8 mouse cellular contexts compared by ENCODE assay signal in genomic region chr3:52100926-52101325, GRCm38 (mm10). TPM values are rescaled to one million over a fixed set of nuclear protein-coding genes. Genes with fewer than 3 reads are reported as not detected.
A peak's percentile ranks its signal among the peaks of the same experiment; 100 is the strongest.
DNase-seq lines count a peak whose midpoint lies in the region; ATAC-seq and TF ChIP-seq lines count a peak whose summit lies in the region.

No protein-coding gene starts in this region.

- H3K36me3 ChIP-seq in heart, embryonic 14.5 days (ENCODE audit: control insufficient read depth, insufficient read depth, low read length) = no peaks in the 10 kb centered on the region
- no peaks in the 10 kb centered on the region for H3K36me3 ChIP-seq in hindbrain, embryonic 12.5 days
- no peaks in the 10 kb centered on the region for H3K36me3 ChIP-seq in macrophage (ENCODE audit: inconsistent target)

- peak overlapping the region; percentile 82 for H3K9ac ChIP-seq in heart, embryonic 14.5 days (ENCODE audit: low read length)
- peak overlapping the region; percentile 90; the same call in 1 of the 2 replicates for H3K9ac ChIP-seq in hindbrain, embryonic 12.5 days

- no peaks in the 10 kb centered on the region for H3K79me2 ChIP-seq in macrophage (ENCODE audit: inconsistent target)

- TF ChIP-seq POLR2A in brain, embryonic 14.5 days (IDR thresholded peaks at IDR 0.05; ENCODE audit: borderline replicate concordance, extremely low read depth, insufficient read depth, insufficient read length, poor library complexity, severe bottlenecking) = no peak

- intact Hi-C loops in heart, postnatal 36 days (cut with DNase I) = loop anchor here (2.0 to 5.0 kb wide), 4 partner anchors 30 to 539 kb away; partner anchors contain the start of gene Setd7

- H3K4me1 ChIP-seq in heart, embryonic 14.5 days (ENCODE audit: control insufficient read depth in 2 of 2, insufficient read depth in 2 of 2, low read length in 2 of 2) = peaks cover 0 to 7% of the 10 kb centered on the region in 2 experiments; a peak in 2 of 4 replicates
- peaks cover 7% of the 10 kb centered on the region; the same call in 1 of the 2 replicates for H3K4me1 ChIP-seq in hindbrain, embryonic 12.5 days

- peak overlapping the region; percentile 98 for H3K4me2 ChIP-seq in heart, embryonic 14.5 days (ENCODE audit: low read length)
- H3K4me2 ChIP-seq in hindbrain, embryonic 12.5 days (replicated peaks) = peak overlapping the region; percentile 83

- 43% methylated on average over 9 of the region's 9 CpGs for WGBS in heart, embryonic 14.5 days
- 46% methylated on average over 9 of the region's 9 CpGs for WGBS in hindbrain, embryonic 12.5 days
- WGBS in macrophage (ENCODE audit: missing documents) = 78% methylated on average over 9 of the region's 9 CpGs

- no peak for ATAC-seq in heart, embryonic 14.5 days (ENCODE audit: insufficient number of reproducible peaks, insufficient read depth, low FRiP score, low read depth)
- ATAC-seq in hindbrain, embryonic 12.5 days (ENCODE audit: low FRiP score) = no peak
- no peak for ATAC-seq in megakaryocyte, adult 5-6 weeks (ENCODE audit: poor library complexity, severe bottlenecking)

- TF ChIP-seq CTCF in brain, embryonic 14.5 days (IDR thresholded peaks at IDR 0.05; ENCODE audit: borderline replicate concordance, extremely low read depth, insufficient read depth, insufficient read length) = no peak

- H3K9me3 ChIP-seq in heart, embryonic 14.5 days (ENCODE audit: control insufficient read depth, low read length) = no peaks in the 10 kb centered on the region
- H3K9me3 ChIP-seq in hindbrain, embryonic 12.5 days (replicated peaks) = no peaks in the 10 kb centered on the region

- H3K27ac ChIP-seq in heart, embryonic 14.5 days (replicated peaks in 1 of 2; ENCODE audit: control insufficient read depth in 1 of 2, insufficient read depth in 1 of 2, low read depth in 2 of 2, low read length in 2 of 2) = peak overlapping the region in 1 of 2 experiments; percentile 99; a peak in 1 of 4 replicates
- peak overlapping the region; percentile 99 for H3K27ac ChIP-seq in hindbrain, embryonic 12.5 days
- H3K27ac ChIP-seq in macrophage = 0 out of 2 replicates have a peak overlapping the region, but pooled peaks have one; percentile 84

- H3K27me3 ChIP-seq in heart, embryonic 14.5 days (ENCODE audit: control insufficient read depth, insufficient read depth, low read length) = no peaks in the 10 kb centered on the region
- no peaks in the 10 kb centered on the region for H3K27me3 ChIP-seq in hindbrain, embryonic 12.5 days

- DNase-seq in heart, postnatal 36 days = no peak
- peak; percentile 66 for DNase-seq in brain, embryonic 14.5 days (ENCODE audit: low read depth)
- no peak for DNase-seq in adrenal gland, adult 2 months
- DNase-seq in adrenal gland, postnatal 4 days (ENCODE audit: low spot score in 2 of 2) = no peak

- H3K4me3 ChIP-seq in heart, embryonic 14.5 days (ENCODE audit: control insufficient read depth in 1 of 2, insufficient read depth in 1 of 2, low read depth in 1 of 2, low read length in 2 of 2) = peak overlapping the region in 1 of 2 experiments; percentile 62; a peak in 1 of 4 replicates
- peak overlapping the region; percentile 88 for H3K4me3 ChIP-seq in hindbrain, embryonic 12.5 days
- no peak overlapping the region for H3K4me3 ChIP-seq in macrophage (ENCODE audit: inconsistent target)

RNA-seq across cellular contexts. Expression of gene Maml3, which starts 4.0 kb away (rescaled TPM):
- 2.8 and 2.9 TPM in 2 replicates for polyA plus RNA-seq in heart, embryonic 14.5 days (2014; fragmentation: Nextera tagmentation; extraction: Ambion mirVana)
- 1 to 10 TPM; 1.8 to 5.0 TPM for total RNA-seq in heart, postnatal 36 days (2021)
- polyA plus RNA-seq in brain, embryonic 14.5 days (2012; rRNA removed) = 5.5 and 12.7 TPM in 2 replicates
- polyA plus RNA-seq in hindbrain, embryonic 12.5 days (2016; fragmentation: Nextera tagmentation; extraction: Ambion mirVana) = 8.3 and 8.9 TPM in 2 replicates
- total RNA-seq in macrophage (2018; cell fraction: chromatin; rRNA removed) = 1 to 10 TPM; 1.2 to 9.8 (median 4.1) TPM
- 1 to 10 TPM in 1 of 26 experiments, under 1 TPM in 25; 0.19 to 1.0 (median 0.51) TPM for total RNA-seq in macrophage (2018; cell fraction: cytosol; rRNA removed)
- 10 to 100 TPM in 1 of 26 experiments, 1 to 10 TPM in 22, under 1 TPM in 3; 0.72 to 21.2 (median 2.8) TPM for total RNA-seq in macrophage (2018; cell fraction: nucleus; rRNA removed)
- 0.50 to 3.3 TPM (median 0.72 TPM) in 3 replicates for polyA plus RNA-seq in macrophage (2018)
- 1 to 10 TPM; 7.8 TPM for total RNA-seq in adrenal gland, adult 2 months (2021)
- polyA plus RNA-seq in adrenal gland, adult 2 months (2012; rRNA removed) = 5.2 and 5.3 TPM in 2 replicates
- total RNA-seq in adrenal gland, postnatal 4 days (2021) = 10 to 100 TPM; 19.6 to 20.9 TPM
- 3.1 and 4.9 TPM in 2 replicates for total RNA-seq in megakaryocyte, adult 5-6 weeks (2015)
- total RNA-seq in megakaryocyte, adult 5-6 weeks (2017) = 4.3 and 4.6 TPM in 2 replicates
